ENCODE assay signal across 8 mouse cellular contexts in the genomic region with DNA sequence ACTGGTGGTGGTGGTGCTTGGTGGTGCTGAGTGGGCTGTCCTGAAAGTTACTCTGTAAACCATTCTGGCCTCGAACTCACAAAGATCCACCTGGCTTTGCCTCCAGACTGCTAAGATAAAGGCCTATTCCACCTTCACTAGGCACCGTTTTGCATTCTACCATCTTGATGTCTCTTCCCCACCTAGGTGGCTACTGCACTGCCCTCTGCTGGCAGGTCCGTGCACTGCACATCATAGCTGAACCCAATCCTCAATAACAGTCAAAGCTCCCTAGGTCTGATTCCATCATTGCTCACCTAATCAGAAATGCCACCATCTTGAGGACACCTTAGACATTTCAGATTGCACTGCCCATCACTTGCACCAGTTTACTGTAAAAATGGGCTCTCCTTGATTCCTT.
DNase-seq lines count a peak whose midpoint lies in the region; ATAC-seq lines count a peak whose summit lies in the region.

No protein-coding gene starts in this region.

- no peaks in the 10 kb centered on the region for H3K36me3 ChIP-seq in kidney, embryonic 16.5 days (ENCODE audit: insufficient read depth, low read length)
- H3K36me3 ChIP-seq in limb, embryonic 11.5 days (ENCODE audit: control insufficient read depth, insufficient read depth, low read length): no peaks in the 10 kb centered on the region

- H3K9ac ChIP-seq in kidney, embryonic 16.5 days (replicated peaks; ENCODE audit: low read length): no peak overlapping the region
- no peak overlapping the region for H3K9ac ChIP-seq in limb, embryonic 11.5 days (ENCODE audit: low read length)

- DNase-seq in kidney, adult 18-20 months: peak; percentile 41
- peak; percentile 24 for DNase-seq in WW6 (ENCODE audit: low read depth, low spot score)
- peak; percentile 60 to 76 for DNase-seq in cerebellum, postnatal 25 days
- DNase-seq in gastrocnemius, postnatal 4 days (ENCODE audit: low spot score in 2 of 2): peak; percentile 26 to 37
- peak; percentile 79 for DNase-seq in limb, embryonic 11.5 days (ENCODE audit: low spot score)
- peak; percentile 23 for DNase-seq in ovary, postnatal 10 days (ENCODE audit: low spot score)
- peak; percentile 19 to 68 for DNase-seq in urinary bladder, postnatal 4 days (ENCODE audit: low spot score in 2 of 2)

- 30% methylated on average over 3 of the region's 3 CpGs for WGBS in kidney, embryonic 16.5 days
- WGBS in limb, embryonic 11.5 days: 30% methylated on average over 3 of the region's 3 CpGs

- no peak overlapping the region for H3K4me2 ChIP-seq in kidney, embryonic 16.5 days (replicated peaks; ENCODE audit: low read depth, low read length)
- H3K4me2 ChIP-seq in limb, embryonic 11.5 days (ENCODE audit: low read depth, severe bottlenecking): no peak overlapping the region

- H3K27ac ChIP-seq in kidney, embryonic 16.5 days (ENCODE audit: low read length): no peak overlapping the region
- no peak overlapping the region for H3K27ac ChIP-seq in limb, embryonic 11.5 days (replicated peaks; ENCODE audit: low read depth, low read length)

- H3K4me3 ChIP-seq in kidney, embryonic 16.5 days (ENCODE audit: low read length): no peak overlapping the region
- no peak overlapping the region for H3K4me3 ChIP-seq in limb, embryonic 11.5 days (ENCODE audit: low read depth, low read length)

- no peaks in the 10 kb centered on the region for H3K4me1 ChIP-seq in kidney, embryonic 16.5 days (ENCODE audit: insufficient read depth, low read length)
- H3K4me1 ChIP-seq in limb, embryonic 11.5 days (ENCODE audit: control insufficient read depth, insufficient read depth, low read length): no peaks in the 10 kb centered on the region

- H3K9me3 ChIP-seq in kidney, embryonic 16.5 days (ENCODE audit: low read length): no peaks in the 10 kb centered on the region
- no peaks in the 10 kb centered on the region for H3K9me3 ChIP-seq in limb, embryonic 11.5 days (ENCODE audit: control insufficient read depth, low read length)

- ATAC-seq in kidney, embryonic 16.5 days (ENCODE audit: low FRiP score, low TSS enrichment): no peak
- ATAC-seq in limb, embryonic 11.5 days (ENCODE audit: insufficient number of reproducible peaks, low FRiP score, low TSS enrichment, low read depth): no peak

- H3K27me3 ChIP-seq in kidney, embryonic 16.5 days (ENCODE audit: insufficient read depth, low read length): no peaks in the 10 kb centered on the region
- no peaks in the 10 kb centered on the region for H3K27me3 ChIP-seq in limb, embryonic 11.5 days (ENCODE audit: control insufficient read depth, insufficient read depth, low read length)

Comparison
In these comparisons a context has a peak if more than half of its experiments do, and no peak if none do; other contexts are left out.
1. DNase-seq: peak in every context shown above with its lines; median percentile 79 in limb, embryonic 11.5 days; 68 in cerebellum, postnatal 25 days; 44 in urinary bladder, postnatal 4 days; 41 in kidney, adult 18-20 months; 32 in gastrocnemius, postnatal 4 days; 24 in WW6; 23 in ovary, postnatal 10 days.